Mouse (Mus musculus) telencephalon, adult 2 months (tissue): ENCODE data around the gene Pdrg1.

Experiments used
- DNase-seq: peaks from one replicate; pipeline ENCODE4 v3.0.0-alpha.2; 2011; ENCODE audit warnings: low read depth, low spot score

Gene Pdrg1

GRCm38 (mm10) chr2:153031126-153032082 is 16.2 kb upstream of the Pdrg1 start, which contains the start of gene Xkr7:
Gene Xkr7 (plus strand): TSS chr2:153031852.
- DNase-seq, result no peak

DNA sequence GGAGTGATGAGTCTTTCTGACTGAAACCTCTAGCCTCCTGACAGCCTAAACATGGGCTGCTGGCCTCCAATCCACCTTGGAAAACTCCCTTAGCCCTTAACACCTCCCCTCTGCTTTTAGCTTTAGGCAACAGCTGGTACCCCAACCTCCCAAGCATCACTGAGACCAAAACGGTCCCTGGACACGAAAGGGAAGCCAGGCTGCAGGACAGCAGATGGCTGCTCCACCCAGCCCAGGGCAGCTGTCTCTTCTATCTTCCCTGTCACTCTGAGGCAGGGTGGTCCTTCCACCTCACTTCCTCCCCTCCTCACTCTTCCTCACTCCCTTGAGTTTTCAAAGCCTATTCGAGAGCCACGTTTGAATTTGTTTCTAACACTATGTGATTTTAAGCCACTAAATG is 15.2 kb upstream of the Pdrg1 start:
- no peak for DNase-seq

- no peak for DNase-seq
Measured at GRCm38 (mm10) chr2:153027501-153027900, 12.3 kb upstream of the Pdrg1 start.

- DNase-seq, result no peak
Measured at GRCm38 (mm10) chr2:153026052-153026451, 10.8 kb upstream of the Pdrg1 start.

DNA sequence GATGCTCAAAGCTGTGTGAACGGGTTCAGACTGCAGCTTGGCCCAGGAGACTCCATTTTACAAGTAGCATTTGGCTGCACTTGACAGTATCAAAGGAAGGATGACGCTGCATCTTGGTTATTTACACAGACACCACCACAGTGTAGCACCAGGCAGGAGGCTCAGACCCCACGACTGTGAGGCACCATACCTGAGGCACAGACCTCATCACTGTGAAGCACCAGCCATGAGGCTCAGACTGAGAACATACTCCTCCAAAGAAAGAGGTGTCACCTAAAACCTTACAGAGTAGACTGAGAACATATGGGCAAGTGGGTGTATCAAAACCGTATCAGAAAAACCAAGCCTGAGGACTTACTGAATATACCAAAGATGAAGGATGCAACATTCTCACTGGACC is 7.6 kb upstream of the Pdrg1 start:
- no peak for DNase-seq

GRCm38 (mm10) chr2:153021163-153021562 is 5.9 kb upstream of the Pdrg1 start:
- DNase-seq, result no peak

GRCm38 (mm10) chr2:153019355-153019754 is 4.1 kb upstream of the Pdrg1 start:
- no peak for DNase-seq

- DNase-seq, result no peak
Measured at GRCm38 (mm10) chr2:153016786-153017185, 1.6 kb upstream of the Pdrg1 start.

DNA sequence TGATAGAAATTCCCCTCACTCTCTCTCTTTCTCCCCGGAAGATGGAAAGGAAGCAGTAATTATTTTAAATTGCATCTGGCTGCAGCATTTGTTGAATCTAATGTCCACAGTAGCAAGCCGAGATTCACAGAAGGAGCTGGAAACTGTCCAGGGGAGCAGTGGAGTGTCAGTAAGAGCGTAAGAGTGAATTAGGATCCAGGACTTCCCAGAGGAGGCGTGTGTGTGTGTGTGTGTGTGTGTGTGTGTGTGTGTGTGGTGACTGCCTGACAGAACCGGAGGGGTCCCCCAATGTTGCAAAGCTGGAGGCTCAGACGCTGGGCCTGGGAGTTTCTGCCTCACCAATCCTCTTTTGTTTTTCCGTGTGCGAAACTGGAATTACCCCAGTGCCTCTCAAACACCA is 577 bp upstream of the Pdrg1 start:
- DNase-seq, result no peak

- DNase-seq, result no peak
Measured at GRCm38 (mm10) chr2:153013724-153014515, 1.3 kb downstream of the Pdrg1 start.

GRCm38 (mm10) chr2:153009192-153009973 is 5.8 kb downstream of the Pdrg1 start:
- DNase-seq, result no peak

- no peak for DNase-seq
Measured at GRCm38 (mm10) chr2:153005981-153006380, 9.2 kb downstream of the Pdrg1 start.

GRCm38 (mm10) chr2:153003681-153004338 is 11.4 kb downstream of the Pdrg1 start:
- DNase-seq, result no peak

GRCm38 (mm10) chr2:153002492-153003248 is 12.6 kb downstream of the Pdrg1 start:
- DNase-seq, result no peak

DNA sequence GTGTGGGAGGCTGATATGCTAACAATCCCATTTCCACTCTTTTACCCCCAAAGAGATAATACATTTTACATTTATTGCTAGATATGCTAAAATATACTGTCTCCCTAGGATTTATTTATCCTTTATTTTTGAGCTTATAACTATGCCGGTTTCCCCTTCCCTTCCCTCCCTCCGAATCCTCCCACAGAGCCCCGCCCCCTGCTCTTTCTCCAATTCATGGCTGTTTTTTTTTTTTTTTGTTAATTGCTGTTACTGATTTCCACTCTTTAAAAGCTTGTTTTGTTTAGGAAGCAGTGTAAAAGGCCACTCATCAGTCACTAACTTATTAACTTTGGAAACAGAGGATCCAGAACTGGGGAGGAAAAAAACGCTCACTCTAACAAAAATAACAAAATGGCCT is 18.2 kb downstream of the Pdrg1 start:
- DNase-seq, result no peak

DNA sequence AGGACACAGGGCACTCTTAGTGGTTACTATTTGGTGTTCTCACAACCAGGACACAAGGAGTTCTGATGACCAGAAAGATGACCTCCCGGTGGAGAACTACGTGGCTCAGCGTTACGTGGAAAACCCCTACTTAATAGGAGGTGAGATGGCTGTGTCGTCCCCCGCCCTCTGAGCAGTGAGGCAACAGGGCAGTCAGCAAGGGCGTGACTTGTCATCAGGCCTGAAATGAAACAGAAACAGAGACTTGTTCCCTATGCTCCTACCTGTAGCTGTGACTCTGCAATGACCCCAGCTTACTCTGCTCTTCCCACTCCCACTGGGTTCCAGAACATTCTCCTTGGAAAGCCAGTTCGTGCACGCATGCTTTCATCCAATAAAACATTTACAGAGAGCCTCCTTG is 23.7 kb downstream of the Pdrg1 start:
- DNase-seq, result no peak

DNA sequence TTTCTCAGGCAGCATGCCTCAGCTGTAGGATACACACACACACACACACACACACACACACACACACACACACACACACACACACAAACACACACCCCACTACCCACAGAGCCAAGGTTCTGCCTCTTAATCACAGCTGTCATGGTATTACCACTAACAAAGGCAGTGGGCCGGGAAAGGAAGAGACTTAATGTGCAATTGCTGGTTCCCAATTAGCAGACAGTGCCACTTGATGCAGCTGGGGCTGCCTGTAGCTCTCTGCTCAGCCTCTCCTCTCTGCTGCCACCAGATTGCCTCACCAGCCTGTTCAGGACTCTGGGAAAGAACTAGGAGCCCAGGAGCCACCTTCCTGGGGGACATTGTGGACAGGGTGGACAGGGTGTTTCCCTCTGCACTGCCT is 29.6 kb downstream of the Pdrg1 start:
- no peak for DNase-seq

DNA sequence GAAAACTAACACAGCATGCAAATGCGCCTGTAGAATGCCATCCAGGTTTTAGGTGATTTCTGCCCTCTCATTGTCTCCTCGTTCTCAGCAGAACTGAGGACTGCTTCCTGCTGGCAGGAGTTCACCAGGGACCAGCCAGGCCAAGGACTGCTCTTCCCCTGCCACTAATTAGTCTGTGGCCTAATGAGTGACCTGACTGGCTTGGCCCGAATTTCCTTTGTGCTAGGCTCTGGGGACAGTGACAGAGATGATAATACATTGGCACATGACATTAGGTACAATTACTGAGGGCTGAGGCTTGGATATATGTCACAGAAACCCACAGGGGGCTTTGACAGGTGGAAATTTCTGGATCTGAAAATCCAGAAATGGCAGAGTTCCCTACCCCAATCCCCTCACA is 38.2 kb downstream of the Pdrg1 start:
- no peak for DNase-seq

- no peak for DNase-seq
Measured at GRCm38 (mm10) chr2:152965555-152965954, 49.7 kb downstream of the Pdrg1 start.

DNA sequence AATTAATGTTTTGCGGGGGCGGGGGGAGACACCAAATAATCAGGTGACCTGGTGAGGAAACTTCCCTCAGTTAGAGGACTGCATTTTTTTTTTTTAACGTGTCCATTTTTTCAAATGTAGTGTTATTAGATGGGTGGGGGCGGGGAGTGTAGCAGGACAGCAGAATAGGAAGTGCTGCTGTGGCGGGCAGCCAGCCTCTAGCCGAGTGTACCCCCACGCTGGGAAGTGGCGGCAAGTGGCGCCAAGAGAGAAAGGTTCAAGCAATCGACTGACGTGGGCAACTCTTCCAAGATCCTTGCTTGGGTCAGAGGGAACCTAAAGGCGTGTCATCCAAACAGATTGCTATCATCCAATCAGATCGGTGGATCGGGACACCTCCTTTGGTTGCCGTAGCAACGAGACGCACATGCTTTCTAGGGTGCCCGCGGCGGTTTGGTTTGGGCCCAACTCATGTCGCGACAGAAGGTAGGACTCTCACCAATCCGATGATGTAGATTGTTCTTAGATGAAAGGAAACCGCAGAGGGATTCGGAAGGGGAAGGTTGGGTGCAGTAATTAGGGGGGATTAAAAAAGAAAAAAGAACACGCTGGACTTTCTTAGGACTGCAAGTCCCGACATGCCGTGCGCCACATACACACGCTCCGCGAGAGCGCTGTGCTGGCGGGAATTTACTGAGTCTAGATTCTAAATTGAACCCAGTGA is 53.0 kb downstream of the Pdrg1 start, which contains the start of gene Ttll9:
Gene Ttll9 (plus strand): TSS at position 395 of the 703 bp plus-strand sequence.
- peak; percentile 89 for DNase-seq
